Mouse (Mus musculus): ENCODE results near the gene Thra. TPM values are rescaled to one million over a fixed set of nuclear protein-coding genes. Genes with fewer than 3 reads are reported as not detected.

The Thra gene
- polyA plus RNA-seq, 1 experiment from 2014 or later = 24.9 TPM

DNA sequence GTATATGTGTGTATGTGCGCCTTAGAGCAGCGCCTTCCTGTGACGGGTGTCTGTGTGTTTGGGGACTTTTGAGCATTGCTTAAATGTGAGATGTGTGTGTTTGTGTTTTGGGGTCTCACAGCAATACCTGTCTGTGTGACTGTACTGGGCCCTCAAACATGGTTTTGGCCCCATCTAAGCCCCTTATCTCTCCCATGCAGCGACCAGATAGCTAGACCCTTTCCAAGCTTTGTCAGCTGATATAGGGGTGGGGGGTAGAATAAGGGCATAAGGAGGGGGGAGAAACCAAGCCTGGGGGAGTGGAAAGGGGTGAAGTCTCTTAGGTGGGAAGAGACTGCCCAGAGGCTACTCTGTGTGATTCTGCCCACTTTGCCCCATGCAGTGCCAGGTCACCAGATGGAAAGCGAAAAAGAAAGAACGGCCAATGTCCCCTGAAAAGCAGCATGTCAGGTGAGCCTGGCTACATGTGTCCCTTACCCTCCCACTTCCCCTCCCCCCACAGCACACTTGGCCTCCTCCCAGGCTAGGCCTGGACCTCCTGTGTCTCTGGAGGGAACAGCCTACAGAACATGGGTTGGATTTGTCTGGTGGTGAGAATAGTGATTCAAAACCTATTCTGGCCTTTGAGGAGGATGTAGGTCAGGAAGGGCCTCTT lies 15.4 kb downstream of the Thra start:
- no peak overlapping the region for H3K4me2 ChIP-seq
- WGBS = 93% methylated on average over 6 of the region's 6 CpGs
- peaks cover 58% of the 10 kb centered on the region for H3K36me3 ChIP-seq
- ATAC-seq (ENCODE audit: insufficient number of reproducible peaks, insufficient read depth, low FRiP score, low TSS enrichment, low read depth) = no peak
- H3K4me1 ChIP-seq (replicated peaks) = peaks cover 29% of the 10 kb centered on the region
- H3K27ac ChIP-seq = no peak overlapping the region
- no peak overlapping the region for H3K4me3 ChIP-seq (replicated peaks)
- H3K9ac ChIP-seq (replicated peaks) = no peak overlapping the region
- H3K27me3 ChIP-seq = no peaks in the 10 kb centered on the region
- H3K9me3 ChIP-seq = no peaks in the 10 kb centered on the region

DNA sequence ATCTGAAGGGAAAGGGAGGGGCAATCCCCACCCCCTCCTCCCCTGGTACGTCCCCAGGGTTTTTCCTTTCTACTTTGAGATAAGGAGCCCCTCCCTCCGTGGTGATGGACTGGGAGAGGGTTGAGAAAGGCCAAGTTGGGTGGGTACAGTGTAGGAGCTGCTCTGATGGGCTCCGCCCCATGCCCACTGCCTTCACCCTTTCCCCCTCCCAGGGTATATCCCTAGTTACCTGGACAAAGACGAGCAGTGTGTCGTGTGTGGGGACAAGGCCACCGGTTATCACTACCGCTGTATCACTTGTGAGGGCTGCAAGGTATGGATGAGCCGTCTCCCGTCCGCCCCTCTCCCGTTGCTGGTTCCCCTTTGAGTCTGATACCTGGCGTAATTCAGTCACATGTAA lies 16.3 kb downstream of the Thra start:
- Histone ChIP-seq H3K4me2 (no peak overlapping the region), H3K9ac (replicated peaks) (no peak overlapping the region), H3K4me1 (replicated peaks) (peaks cover 21% of the 10 kb centered on the region), H3K4me3 (replicated peaks) (no peak overlapping the region), H3K36me3 (peaks cover 67% of the 10 kb centered on the region), H3K27ac (no peak overlapping the region), H3K9me3 (no peaks in the 10 kb centered on the region), H3K27me3 (no peaks in the 10 kb centered on the region)
- ATAC-seq (ENCODE audit: insufficient number of reproducible peaks, insufficient read depth, low FRiP score, low TSS enrichment, low read depth) = no peak
- 86% methylated on average over 12 of the region's 12 CpGs for WGBS

DNA sequence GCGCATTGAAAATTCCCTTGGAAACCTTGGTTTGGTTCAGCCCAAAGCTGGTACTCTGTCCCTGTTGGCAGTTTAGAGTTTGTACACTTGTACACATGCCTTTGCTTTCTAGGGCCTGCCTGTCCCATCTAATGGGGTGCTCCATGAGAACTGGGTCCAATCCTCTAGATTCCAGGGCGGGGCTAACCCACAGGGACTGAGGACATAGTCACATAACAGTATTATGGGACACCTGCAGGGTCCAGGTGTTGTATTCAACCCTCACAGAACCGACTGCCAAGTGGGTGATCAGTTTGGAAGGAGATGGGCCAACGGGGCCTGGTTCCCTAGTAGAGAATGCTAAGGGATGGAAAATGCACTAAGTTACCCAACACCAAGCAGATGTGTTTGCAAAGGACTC lies 21.5 kb downstream of the Thra start:
- H3K9ac ChIP-seq (replicated peaks) = no peak overlapping the region
- H3K27me3 ChIP-seq = no peaks in the 10 kb centered on the region
- H3K4me1 ChIP-seq (replicated peaks) = peaks cover 18% of the 10 kb centered on the region
- H3K4me2 ChIP-seq = no peak overlapping the region
- H3K27ac ChIP-seq = no peak overlapping the region
- peaks cover 75% of the 10 kb centered on the region for H3K36me3 ChIP-seq
- no peaks in the 10 kb centered on the region for H3K9me3 ChIP-seq
- 87% methylated on average over 4 of the region's 4 CpGs for WGBS
- ATAC-seq (ENCODE audit: insufficient number of reproducible peaks, insufficient read depth, low FRiP score, low TSS enrichment, low read depth) = no peak
- no peak overlapping the region for H3K4me3 ChIP-seq (replicated peaks)

DNA sequence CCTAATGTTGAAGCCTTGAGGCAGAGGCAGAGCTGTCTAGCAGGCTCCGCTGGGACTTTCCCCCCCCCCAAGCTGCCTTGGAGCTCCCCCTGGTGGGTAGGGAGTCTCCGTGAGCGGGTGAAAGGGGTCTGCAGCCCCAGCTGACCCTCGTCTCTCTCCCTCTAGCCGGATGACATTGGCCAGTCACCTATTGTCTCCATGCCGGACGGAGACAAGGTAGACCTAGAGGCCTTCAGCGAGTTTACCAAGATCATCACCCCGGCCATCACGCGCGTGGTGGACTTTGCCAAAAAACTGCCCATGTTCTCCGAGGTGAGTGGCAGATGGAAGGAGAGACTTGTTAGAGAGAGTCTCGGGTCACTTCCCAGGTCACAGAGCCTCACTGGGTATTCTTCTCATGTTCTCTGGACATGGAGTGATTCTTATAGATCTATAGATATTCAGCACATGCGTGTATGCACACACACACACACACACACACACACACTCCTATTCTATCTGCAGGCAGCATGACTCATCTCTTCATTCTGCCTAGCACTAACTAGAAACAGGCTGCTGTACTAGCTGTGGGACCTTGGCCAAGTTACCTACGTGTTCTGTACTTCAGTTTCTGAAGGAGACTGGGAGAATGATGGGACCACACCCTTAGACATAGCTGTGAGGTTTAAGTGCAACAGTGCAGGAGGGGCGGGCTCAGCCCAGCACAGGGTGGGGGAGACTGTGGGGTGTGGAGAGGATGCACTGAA lies 22.5 kb downstream of the Thra start:
- Histone ChIP-seq H3K36me3 (peaks cover 70% of the 10 kb centered on the region), H3K27me3 (no peaks in the 10 kb centered on the region), H3K4me2 (no peak overlapping the region), H3K4me1 (replicated peaks) (peaks cover 28% of the 10 kb centered on the region), H3K9ac (replicated peaks) (no peak overlapping the region), H3K4me3 (replicated peaks) (no peak overlapping the region), H3K9me3 (no peaks in the 10 kb centered on the region), H3K27ac (no peak overlapping the region)
- no peak for ATAC-seq (ENCODE audit: insufficient number of reproducible peaks, insufficient read depth, low FRiP score, low TSS enrichment, low read depth)
- WGBS = 68% methylated on average over 17 of the region's 17 CpGs

DNA sequence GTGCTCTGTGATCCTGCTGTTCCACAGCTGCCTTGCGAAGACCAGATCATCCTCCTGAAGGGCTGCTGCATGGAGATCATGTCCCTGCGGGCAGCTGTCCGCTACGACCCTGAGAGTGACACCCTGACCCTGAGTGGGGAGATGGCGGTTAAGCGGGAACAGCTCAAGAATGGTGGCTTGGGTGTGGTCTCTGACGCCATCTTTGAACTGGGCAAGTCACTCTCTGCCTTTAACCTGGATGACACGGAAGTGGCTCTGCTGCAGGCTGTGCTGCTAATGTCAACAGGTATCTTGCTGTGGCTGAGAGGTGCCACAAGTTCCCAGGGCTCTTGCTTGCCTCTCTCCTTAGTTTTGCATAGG lies 23.0 kb downstream of the Thra start:
- Histone ChIP-seq H3K9me3 (no peaks in the 10 kb centered on the region), H3K27ac (no peak overlapping the region), H3K9ac (replicated peaks) (no peak overlapping the region), H3K4me2 (no peak overlapping the region), H3K4me1 (replicated peaks) (peaks cover 34% of the 10 kb centered on the region), H3K27me3 (no peaks in the 10 kb centered on the region), H3K36me3 (peaks cover 69% of the 10 kb centered on the region), H3K4me3 (replicated peaks) (no peak overlapping the region)
- no peak for ATAC-seq (ENCODE audit: insufficient number of reproducible peaks, insufficient read depth, low FRiP score, low TSS enrichment, low read depth)
- 91% methylated on average over 8 of the region's 8 CpGs for WGBS

DNA sequence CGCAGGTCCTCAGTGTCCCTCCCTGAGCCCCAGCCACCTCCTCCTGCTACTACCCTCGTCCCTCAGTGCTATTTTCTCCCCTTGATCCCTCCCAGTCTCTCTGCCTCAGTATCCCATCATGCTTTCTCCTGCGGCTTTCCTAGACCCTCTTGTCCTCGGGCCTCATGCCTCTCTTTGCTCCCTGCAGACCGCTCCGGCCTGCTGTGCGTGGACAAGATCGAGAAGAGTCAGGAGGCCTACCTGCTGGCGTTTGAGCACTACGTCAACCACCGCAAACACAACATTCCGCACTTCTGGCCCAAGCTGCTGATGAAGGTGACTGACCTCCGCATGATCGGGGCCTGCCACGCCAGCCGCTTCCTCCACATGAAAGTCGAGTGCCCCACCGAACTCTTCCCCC lies 23.7 kb downstream of the Thra start:
- WGBS = 82% methylated on average over 18 of the region's 18 CpGs
- Histone ChIP-seq H3K4me3 (replicated peaks) (no peak overlapping the region), H3K36me3 (peaks cover 69% of the 10 kb centered on the region), H3K4me1 (replicated peaks) (peaks cover 36% of the 10 kb centered on the region), H3K9me3 (no peaks in the 10 kb centered on the region), H3K27me3 (no peaks in the 10 kb centered on the region), H3K27ac (no peak overlapping the region), H3K9ac (replicated peaks) (no peak overlapping the region), H3K4me2 (no peak overlapping the region)
- ATAC-seq (ENCODE audit: insufficient number of reproducible peaks, insufficient read depth, low FRiP score, low TSS enrichment, low read depth) = no peak

DNA sequence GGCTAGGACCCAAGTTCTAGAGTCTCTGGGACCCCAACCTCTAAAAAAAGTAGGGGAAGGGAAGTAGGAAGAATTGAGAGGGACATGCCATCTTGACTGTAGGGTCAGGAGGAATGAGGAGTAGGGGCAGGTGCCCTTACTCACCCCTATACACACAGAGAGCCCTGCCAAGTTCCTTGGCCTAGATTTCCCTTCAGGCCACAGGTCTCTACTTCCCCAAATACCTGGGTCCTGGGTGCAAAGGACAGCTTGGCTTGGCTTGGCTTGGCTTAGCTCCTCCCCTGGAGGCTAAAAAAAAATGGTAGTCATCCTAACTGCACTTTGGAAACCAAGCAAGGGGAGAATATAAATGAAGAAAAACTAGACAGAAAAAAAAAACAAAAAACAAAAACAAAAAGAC lies 24.3 kb downstream of the Thra start:
- H3K27me3 ChIP-seq = no peaks in the 10 kb centered on the region
- no peak overlapping the region for H3K4me2 ChIP-seq
- H3K9me3 ChIP-seq = no peaks in the 10 kb centered on the region
- no peak overlapping the region for H3K9ac ChIP-seq (replicated peaks)
- no peak overlapping the region for H3K4me3 ChIP-seq (replicated peaks)
- H3K36me3 ChIP-seq = peaks cover 75% of the 10 kb centered on the region
- H3K4me1 ChIP-seq (replicated peaks) = peaks cover 36% of the 10 kb centered on the region
- H3K27ac ChIP-seq = no peak overlapping the region
- no peak for ATAC-seq (ENCODE audit: insufficient number of reproducible peaks, insufficient read depth, low FRiP score, low TSS enrichment, low read depth)

DNA sequence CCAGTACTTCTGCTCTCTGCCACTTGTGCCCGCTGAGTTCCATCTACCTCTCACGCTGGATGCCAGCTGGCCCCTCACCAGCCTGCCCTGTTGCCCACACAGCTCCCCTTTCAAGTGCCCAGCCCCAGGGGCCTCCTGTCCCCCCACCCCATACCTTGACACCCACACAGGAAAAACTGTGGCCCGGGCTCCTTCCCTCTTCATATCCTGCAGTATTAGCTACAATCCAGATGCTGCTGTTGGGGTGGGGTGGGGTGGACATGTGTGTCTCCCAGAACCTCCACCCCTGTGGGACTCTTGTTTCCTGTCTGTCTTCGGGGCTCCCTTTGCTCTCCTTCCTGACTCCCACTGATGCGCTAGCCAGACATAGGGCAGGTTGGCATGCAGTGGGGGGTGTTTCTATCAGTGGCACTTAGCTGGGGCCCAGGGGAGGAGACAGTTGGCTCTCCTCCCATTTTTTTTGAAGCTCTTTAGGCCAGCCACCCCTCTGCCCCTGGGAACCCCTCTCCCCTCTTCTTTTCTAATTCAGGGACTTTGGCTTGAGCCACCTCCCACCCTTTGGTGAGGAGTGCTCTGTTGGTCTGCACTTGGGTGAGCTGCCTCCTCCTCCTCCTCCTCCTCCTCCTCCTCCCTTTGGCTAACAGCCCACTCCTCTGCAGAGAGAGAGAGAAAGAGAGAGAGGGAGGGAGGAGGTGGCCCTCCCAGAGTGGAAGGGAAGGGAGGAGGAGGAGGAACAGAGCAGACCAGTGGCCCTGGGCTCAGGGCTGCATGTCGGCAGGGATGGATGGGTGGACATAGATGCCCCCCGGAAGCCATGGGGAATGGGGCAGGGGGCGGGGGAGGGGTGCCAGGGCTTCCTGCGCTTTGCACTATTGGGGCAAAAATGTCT lies 25.2 kb downstream of the Thra start:
- no peak overlapping the region; the same call in 1 of the 2 replicates for H3K27ac ChIP-seq
- no peaks in the 10 kb centered on the region for H3K27me3 ChIP-seq
- no peak overlapping the region for H3K9ac ChIP-seq (replicated peaks)
- no peaks in the 10 kb centered on the region for H3K9me3 ChIP-seq
- 46% methylated on average over 9 of the region's 9 CpGs for WGBS
- no peak overlapping the region for H3K4me2 ChIP-seq
- H3K4me1 ChIP-seq (replicated peaks) = peaks cover 36% of the 10 kb centered on the region
- no peak for ATAC-seq (ENCODE audit: insufficient number of reproducible peaks, insufficient read depth, low FRiP score, low TSS enrichment, low read depth)
- peaks cover 75% of the 10 kb centered on the region for H3K36me3 ChIP-seq
- no peak overlapping the region for H3K4me3 ChIP-seq (replicated peaks)

DNA sequence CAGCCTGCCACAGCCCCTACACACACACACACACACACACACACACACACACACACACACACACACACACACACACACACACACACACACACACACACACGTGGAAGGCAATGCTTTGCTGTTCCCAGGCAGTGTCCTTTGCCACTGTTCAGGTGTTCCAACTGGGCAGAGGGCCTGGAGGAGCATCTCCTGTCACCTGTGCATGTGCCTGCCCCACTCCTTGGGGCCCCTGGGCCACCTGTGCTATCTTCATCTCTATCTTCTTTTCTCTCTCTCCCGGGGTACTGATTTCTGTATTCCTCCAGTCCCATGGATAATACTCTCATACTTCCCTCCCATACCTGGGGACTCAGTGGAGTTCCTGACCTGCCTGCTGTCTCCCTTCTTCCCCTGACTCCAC lies 25.9 kb downstream of the Thra start:
- no peak for ATAC-seq (ENCODE audit: insufficient number of reproducible peaks, insufficient read depth, low FRiP score, low TSS enrichment, low read depth)

DNA sequence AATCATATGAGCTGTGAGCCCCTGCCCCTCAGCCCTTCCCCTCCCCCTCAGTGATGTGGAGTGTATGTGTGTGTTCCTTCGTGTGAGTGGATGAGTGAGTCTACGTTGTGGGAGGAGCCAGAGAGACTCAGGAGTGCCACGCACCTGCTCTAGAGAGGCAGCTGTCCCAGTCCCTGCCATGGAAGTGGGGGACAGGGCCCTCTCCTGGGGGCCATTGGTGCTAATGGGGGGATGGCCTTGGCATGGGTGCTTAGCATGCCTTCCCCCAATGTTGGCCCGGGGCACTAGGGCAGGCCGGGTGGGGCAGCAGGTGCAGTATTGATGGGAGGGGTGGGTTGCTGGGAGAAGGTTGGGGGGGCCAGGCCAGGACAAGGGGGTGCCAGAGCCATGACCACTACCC lies 26.4 kb downstream of the Thra start:
- ATAC-seq (ENCODE audit: insufficient number of reproducible peaks, insufficient read depth, low FRiP score, low TSS enrichment, low read depth) = no peak
- Histone ChIP-seq H3K9me3 (no peaks in the 10 kb centered on the region), H3K4me1 (replicated peaks) (peaks cover 36% of the 10 kb centered on the region), H3K27ac (no peak overlapping the region), H3K4me2 (peak overlapping the region; percentile 32), H3K36me3 (peaks cover 67% of the 10 kb centered on the region), H3K27me3 (no peaks in the 10 kb centered on the region), H3K9ac (replicated peaks) (peak overlapping the region; percentile 37; the same call in 1 of the 2 replicates), H3K4me3 (replicated peaks) (no peak overlapping the region)
- 48% methylated on average over 5 of the region's 5 CpGs for WGBS

More for the DNA sequence above, 25.9 kb downstream of the Thra start:
- no peaks in the 10 kb centered on the region for H3K9me3 ChIP-seq
- WGBS = 49% methylated on average over 2 of the region's 2 CpGs
- no peak overlapping the region for H3K27ac ChIP-seq
- no peaks in the 10 kb centered on the region for H3K27me3 ChIP-seq
- no peak overlapping the region for H3K4me2 ChIP-seq
- H3K4me1 ChIP-seq (replicated peaks) = peaks cover 36% of the 10 kb centered on the region
- peaks cover 72% of the 10 kb centered on the region for H3K36me3 ChIP-seq
- H3K4me3 ChIP-seq (replicated peaks) = no peak overlapping the region
- H3K9ac ChIP-seq (replicated peaks) = no peak overlapping the region

DNA sequence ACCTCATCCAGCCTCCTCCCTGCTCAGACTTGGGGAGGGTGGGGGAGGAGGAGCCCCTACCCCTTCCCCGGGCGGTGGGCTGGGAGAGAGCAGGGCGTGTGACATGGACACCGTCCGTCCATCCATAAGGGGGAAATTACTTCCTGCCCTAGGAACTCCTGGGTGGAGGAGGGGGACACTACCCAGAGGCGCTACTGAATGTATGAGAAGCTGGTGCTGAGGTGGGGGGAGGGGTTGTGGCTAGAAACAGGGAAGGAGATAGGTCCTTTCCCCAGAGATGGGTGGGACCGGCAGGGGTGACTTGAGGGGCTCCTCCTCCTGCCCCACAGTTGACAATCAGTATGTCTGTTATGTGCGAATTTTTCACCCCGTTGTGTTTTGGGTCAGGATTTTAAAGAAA lies 26.8 kb downstream of the Thra start:
- H3K36me3 ChIP-seq = peaks cover 62% of the 10 kb centered on the region
- H3K9me3 ChIP-seq = no peaks in the 10 kb centered on the region
- ATAC-seq (ENCODE audit: insufficient number of reproducible peaks, insufficient read depth, low FRiP score, low TSS enrichment, low read depth) = no peak
- no peaks in the 10 kb centered on the region for H3K27me3 ChIP-seq
- H3K9ac ChIP-seq (replicated peaks) = peak overlapping the region; percentile 37; the same call in 1 of the 2 replicates
- H3K27ac ChIP-seq = no peak overlapping the region
- WGBS = 11% methylated on average over 8 of the region's 9 CpGs
- H3K4me1 ChIP-seq (replicated peaks) = peaks cover 36% of the 10 kb centered on the region
- H3K4me2 ChIP-seq = peak overlapping the region; percentile 32; the same call in 1 of the 2 replicates
- H3K4me3 ChIP-seq (replicated peaks) = no peak overlapping the region
